Mouse (Mus musculus) small intestine, adult 2 months (tissue): ENCODE measurements around the gene Scmh1.

Source experiments
- CTCF ChIP-seq: fragments of 200-500 bp; IDR thresholded peaks from 2 replicates; pipeline ENCODE4 v1.5.1; 2012; ENCODE audit warnings: low read depth, mild to moderate bottlenecking, control low read depth, inconsistent platforms, low read length, moderate library complexity, mixed read lengths; ENCODE audit not compliant: insufficient replicate concordance, insufficient read length; ENCODE audit errors: extremely low read depth
- POLR2A ChIP-seq: fragments of 200-500 bp; IDR thresholded peaks from 2 replicates; pipeline ENCODE4 v1.6.1; 2012; ENCODE audit warnings: low read depth, mild to moderate bottlenecking, control low read depth, inconsistent platforms, low read length, moderate library complexity

DNA sequence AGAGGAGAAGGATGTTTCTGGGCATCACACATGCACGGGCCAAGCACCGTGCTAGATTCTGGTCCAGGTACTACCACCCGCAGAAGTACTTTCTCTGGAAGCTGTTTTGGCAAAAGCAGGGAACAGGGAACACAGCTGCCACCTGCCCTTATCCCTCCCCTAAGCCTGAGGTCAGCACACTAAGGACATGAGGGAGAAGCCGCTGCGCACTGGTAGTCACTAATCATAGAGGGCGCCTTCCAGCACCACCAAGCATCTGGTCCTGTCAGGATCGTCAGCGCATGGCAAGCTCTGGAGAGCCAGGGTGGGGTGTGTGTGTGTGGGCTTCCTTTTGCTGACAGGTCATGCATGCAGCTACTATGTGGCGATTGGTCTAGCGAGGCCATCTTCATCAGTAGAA lies 133.6 kb downstream of the Scmh1 start:
- TF ChIP-seq POLR2A, result no peak
- TF ChIP-seq CTCF, result no peak
